Mouse (Mus musculus) urinary bladder, adult 18-20 months (tissue): ENCODE results near the gene Kcnk1.

ENCODE experiments used
- DNase-seq, 2 experiments: peaks; one replicate each; pipeline ENCODE4 v3.0.0; 2022; ENCODE audit warnings: low spot score in 2 of 2, mixed read lengths in 2 of 2

Gene Kcnk1

GRCm38 (mm10) chr8:126045751-126046150, 50.8 kb downstream of the Kcnk1 start:
- DNase-seq: no peak

GRCm38 (mm10) chr8:126053911-126054310, 58.9 kb downstream of the Kcnk1 start:
- no peak for DNase-seq

- DNase-seq: no peak
These were observed 63.9 kb downstream of the Kcnk1 start for GRCm38 (mm10) chr8:126058876-126059275.

- no peak for DNase-seq
These were observed 67.9 kb downstream of the Kcnk1 start for GRCm38 (mm10) chr8:126062844-126063243.

- DNase-seq: no peak
These were observed 69.0 kb downstream of the Kcnk1 start for GRCm38 (mm10) chr8:126063832-126064409.

GRCm38 (mm10) chr8:126064587-126065145, 69.7 kb downstream of the Kcnk1 start:
- DNase-seq: no peak

- DNase-seq: no peak
These were observed 72.3 kb downstream of the Kcnk1 start for GRCm38 (mm10) chr8:126067306-126067705.

- no peak for DNase-seq
These were observed 73.2 kb downstream of the Kcnk1 start for GRCm38 (mm10) chr8:126068136-126068535.

GRCm38 (mm10) chr8:126072678-126073077, 77.7 kb downstream of the Kcnk1 start:
- DNase-seq: no peak

- no peak for DNase-seq
These were observed 78.3 kb downstream of the Kcnk1 start for GRCm38 (mm10) chr8:126073141-126073740.

- DNase-seq: no peak
These were observed 79.1 kb downstream of the Kcnk1 start for GRCm38 (mm10) chr8:126074111-126074510.

- peak; percentile 35 to 77 for DNase-seq
These were observed 80.4 kb downstream of the Kcnk1 start for GRCm38 (mm10) chr8:126075400-126075799.
